Mouse (Mus musculus): ENCODE results near the gene Atp6v1f.
A peak's percentile ranks its signal among the peaks of the same experiment; 100 is the strongest.

The Atp6v1f gene

DNA sequence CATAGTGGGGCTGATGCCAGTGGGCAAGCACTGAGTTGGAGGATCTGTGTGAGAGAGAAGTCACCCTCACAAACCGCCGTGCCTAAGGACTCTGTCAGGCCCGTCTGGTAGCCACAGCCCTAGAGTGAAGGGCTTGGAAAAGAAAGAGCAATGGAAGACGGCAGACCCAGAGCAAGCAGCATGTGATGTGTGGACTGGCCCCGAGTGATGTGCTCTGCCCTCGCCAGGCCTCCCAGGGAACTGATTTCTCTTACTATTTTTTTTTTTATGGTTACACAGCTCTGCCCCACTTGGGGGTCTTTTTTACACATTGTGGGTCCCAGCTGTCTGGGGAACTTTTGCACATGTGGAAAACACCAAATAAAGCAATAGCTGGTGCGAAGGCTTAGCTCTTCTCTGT is 6.0 kb upstream of the Atp6v1f start:
- DNase-seq (ENCODE audit: low spot score) = no peak

DNA sequence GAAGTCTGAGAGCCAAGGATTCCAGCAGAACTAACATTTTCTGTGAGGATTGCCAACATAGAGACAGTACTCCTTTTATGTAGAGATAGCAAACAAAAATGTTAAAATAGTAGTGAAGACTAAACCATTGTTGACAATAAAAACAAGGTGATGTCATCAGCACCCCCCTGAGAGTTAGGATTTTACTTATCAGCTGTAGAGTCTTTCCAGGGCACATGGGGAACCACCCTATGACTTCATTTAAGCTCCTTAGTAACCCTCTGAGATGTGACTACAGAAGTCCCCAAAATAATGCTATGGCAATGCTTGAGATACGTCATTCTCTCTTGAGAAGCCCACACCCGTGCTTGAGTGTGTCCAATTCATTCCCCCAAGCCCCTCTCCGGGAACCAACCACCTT is 4.1 kb upstream of the Atp6v1f start:
- no peak for DNase-seq (ENCODE audit: low spot score)

DNA sequence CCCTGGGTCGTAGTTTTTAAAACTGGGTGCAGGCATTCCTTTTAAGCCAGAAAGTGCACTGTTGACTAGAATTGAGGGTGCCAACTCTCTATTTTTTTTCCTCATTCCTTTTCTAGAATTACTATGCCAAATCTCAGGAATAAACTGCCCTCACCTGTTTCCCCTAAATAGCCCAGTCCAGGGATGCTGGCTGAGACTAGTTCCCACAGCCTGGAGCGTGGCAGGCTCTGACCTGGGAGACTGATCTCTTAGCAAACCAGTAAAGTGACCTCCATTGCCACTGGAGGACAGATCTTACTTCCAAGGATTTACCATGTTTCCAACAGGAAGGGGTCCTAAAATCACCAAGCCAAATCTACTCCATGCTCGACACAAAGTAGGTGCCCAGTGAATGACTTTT is 1.3 kb downstream of the Atp6v1f start:
- DNase-seq (ENCODE audit: low spot score) = no peak

DNA sequence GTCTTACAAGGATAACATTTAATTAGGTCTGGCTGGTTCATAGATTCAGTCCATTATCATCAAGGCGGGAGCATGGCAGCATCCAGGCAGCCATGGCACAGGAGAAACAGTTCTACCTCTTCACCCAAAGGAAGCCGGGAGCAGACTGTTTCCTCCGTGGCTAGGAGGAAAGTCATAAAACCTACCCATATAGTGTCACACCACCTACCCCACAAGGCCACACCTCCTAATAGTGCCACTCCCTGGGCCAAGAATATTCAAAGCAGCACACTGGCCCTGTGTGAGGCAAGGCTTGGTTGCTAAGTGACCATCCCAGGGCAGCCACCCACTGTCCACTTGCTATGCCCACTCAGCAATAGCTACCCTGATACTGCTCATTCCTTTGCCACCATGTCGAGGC is 3.6 kb downstream of the Atp6v1f start, which contains the start of gene Atp6v1fnb:
Atp6v1fnb (plus strand) TSS at position 301 of the 400 bp plus-strand sequence.
- no peak for DNase-seq (ENCODE audit: low spot score)

DNA sequence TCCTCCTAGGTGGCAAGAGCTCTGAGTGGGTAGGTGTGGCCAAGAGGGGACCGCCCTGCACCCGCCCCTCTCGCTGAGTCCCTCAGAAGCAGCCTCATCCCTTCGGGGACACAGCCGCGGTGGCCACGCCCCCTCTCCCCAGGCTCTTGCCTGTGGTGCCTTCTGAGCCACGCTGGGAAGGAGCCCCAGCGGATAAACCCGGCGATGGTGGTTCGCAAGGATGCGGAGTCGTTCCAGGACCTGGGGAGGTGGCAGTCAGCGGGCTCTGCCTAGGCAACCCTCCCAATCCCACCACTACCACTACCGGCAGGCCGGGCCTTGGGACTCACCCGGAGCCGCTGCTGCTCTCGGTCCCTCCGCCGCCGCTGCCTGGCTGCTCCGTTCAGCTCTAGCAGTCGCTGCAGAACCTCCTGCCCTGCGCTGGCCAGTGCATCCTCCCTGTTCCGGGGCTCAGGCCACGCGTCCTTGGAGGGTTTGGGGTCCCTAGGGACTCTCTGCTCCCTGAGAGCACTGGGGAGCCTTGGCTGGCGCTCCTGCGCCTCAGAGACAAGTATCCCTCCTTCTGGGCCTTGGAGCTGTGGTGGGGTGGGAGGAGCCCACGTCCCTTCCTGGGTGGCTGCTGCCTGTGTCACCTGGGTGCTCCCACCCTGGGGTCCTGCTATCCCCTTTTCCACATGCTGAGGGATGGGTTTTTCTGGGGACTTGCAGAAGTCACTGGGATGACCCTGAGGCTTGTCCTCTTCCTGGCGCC is 6.6 kb downstream of the Atp6v1f start:
- peak; percentile 93 for DNase-seq (ENCODE audit: low spot score)

DNA sequence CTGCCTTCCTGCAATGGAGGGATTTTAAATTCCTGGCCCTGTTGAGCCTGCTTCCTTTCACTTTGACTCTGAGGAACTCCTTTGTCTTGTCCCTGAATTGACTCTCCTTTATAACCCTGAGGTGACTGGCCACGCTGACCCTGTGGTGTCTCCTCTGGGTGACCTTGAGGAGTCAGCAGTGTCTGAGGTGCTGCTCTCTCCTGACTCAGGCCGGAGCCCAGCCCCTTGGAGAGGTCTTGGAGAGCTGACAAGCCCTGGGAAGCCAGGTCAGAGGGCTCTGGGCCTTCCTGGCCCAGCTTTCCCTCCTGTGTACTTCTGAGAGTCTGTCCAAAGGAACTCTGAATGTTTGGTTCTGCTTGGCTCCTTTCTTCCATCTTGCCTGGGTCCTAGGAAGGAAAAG is 7.2 kb downstream of the Atp6v1f start:
- no peak for DNase-seq (ENCODE audit: low spot score)

DNA sequence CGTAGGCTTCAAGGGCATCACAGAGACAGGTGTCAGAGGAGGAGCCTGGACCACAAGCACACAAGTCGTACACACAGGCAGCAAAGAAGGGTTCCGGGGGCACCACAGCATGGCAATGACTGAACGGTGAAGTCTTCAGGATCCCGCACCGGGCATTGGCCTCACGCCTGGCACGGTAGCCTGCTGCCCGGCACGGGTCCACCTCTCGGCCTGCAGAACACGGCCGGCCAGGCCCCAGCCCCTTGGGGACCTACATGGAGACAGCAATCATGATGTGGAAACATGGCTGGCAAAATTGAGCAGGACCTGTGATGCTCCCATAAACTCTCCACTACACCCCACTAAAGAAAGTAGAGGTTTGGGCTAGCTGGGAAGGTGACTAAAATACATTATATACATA is 15.2 kb downstream of the Atp6v1f start:
- DNase-seq (ENCODE audit: low spot score) = no peak

DNA sequence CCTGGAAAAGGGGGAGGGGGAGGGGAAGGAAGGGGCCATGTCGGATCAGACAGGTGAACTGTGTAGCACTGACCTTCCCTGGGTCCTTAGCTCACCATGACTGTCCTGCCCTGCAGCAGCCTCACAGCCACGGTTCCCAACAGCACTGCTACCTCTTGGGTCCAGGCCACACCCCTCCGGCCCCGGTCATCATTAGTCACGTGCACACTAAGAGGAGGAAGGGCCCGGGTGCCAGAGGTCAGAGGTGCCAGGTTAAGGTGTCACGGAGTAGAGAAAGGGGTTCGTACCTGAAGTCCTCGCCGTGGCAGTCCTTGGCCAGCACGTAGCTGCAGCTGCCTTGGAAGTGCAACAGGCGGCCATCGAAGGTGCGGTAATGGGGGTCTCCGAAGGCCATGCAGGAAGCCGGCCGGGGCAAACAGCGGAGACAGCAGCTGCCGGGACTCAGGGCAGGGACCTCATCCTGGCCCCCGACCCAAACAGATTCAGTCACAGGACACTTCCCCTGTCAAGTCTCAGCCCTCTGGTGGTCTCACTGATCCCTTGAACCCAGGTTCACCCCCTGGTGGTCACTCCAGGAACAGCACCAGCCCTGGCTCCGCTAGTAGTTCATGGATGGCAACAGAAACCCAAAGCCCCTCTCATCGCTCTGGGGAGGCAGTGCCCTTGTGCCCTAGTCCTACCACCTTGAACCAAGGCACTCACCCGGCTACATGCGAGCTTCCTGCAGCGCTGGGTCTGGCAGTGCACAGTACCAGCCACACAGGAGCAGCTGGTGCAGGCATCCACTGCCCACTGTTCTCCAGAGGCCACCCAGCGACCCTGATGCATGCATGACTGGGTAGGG is 17.4 kb downstream of the Atp6v1f start:
- peak; percentile 48 for DNase-seq (ENCODE audit: low spot score)

DNA sequence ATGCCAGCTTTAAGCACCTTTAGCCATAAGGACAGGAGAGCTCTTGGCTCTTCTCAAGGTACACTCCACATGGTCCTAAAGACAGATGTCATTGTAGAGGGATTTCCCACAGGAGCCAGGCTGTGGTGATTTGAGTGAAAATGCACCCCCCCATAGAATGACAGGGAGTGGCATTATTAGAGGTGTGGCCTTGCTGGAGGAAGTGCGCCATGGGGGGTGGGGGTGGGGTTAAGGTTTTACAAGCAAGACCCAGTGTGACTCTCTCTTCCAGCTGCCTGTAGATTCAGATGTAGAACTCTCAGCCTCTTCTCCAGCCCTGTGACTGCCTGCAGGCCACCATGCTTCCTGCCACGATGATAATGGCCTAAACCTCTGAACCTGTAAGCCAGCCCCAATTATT is 18.4 kb downstream of the Atp6v1f start:
- no peak for DNase-seq (ENCODE audit: low spot score)

DNA sequence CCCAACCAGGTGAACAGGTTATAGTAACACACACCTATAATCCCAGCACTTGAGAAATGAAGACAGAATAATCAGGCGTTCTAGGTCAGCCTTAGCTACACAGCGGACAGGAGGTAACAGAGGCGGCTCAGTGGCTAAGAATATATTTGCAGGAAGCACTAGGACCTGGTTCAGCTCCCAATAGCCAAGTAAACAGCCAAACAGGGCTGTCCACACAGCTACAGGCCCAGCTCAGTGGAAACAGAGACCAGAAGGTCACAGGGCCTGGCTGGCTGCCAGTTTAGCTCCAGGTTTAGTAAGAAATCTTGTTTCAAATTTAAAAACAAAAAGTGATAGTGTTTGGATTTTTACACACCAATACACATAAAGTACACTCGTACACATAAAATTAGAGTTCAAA is 26.6 kb downstream of the Atp6v1f start:
- DNase-seq (ENCODE audit: low spot score) = no peak

DNA sequence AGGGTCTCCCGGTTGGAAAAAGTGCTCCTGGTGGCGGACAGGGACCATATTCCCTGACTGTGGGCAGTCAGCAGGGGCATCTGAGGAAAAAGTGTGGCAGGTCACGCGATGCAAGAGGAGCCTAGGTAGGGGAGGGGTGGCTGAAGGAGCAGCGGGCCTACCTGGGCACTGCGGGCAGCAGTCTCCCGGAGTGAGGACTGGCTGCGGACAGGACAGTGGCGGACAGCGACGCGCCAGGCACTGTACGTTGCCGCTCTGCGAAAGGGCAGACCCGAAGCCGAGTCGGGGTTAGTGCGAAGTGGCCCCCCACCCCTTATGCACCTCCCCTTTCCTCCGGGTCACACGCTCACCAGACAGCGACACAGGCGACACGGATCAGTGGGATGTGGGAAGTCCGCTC is 28.8 kb downstream of the Atp6v1f start:
- DNase-seq (ENCODE audit: low spot score) = no peak

DNA sequence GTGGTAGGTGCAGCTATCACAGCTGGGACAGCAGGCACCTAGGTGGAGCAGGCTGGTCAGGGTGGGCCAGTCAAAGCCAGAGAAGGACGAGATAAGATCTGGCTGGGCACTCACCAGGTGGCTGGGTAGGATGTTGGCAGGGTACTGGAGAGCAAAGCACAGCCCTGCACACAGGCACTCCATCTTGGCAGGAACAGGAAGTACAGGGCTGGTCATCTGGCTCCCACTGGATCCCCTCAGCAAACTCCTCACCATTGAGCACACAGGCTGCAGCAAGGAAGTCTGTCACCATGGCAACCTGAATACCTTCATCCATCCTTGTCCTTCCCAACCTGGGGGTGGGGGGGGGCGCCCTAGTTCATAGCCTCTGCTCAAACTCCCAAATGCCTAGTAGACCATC is 30.3 kb downstream of the Atp6v1f start:
- peak; percentile 18 for DNase-seq (ENCODE audit: low spot score)

DNA sequence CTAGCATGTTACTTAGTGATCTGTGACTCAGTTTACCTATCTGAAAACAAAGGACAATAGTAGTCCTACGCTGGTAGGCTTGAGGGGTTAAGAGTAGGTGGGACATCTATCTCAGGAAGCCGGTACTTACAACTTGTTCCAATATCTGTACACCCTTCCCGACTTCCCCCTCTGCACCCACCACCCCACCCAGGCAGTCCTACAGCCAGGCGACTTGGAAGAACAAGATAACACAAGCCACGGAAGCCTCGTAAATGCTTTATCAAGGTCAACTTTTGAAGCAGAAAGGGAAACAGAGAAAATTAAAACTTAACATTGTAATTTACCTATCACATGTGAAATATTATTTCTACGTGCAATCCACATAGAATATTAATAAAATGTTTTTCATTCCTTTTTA is 32.7 kb downstream of the Atp6v1f start:
- DNase-seq (ENCODE audit: low spot score) = no peak

DNA sequence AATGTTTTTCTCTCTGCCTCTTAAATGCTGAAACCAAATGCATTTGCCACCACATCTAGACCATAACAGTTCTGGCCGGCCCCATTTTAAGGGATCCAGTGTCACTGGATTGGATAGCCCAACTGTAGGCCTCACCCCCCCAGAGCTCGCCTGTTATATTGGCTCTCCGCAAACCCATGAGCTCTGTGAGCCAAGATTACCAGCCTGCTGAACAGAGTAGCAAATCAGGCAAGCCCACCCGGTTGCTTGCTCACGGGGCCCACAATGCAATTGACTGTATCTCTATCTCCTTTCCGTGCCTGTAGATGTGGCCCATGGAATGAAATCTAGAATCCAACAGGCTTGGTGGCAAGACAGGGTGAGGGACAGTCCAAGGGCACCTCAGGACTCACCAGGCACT is 33.3 kb downstream of the Atp6v1f start:
- DNase-seq (ENCODE audit: low spot score) = no peak

DNA sequence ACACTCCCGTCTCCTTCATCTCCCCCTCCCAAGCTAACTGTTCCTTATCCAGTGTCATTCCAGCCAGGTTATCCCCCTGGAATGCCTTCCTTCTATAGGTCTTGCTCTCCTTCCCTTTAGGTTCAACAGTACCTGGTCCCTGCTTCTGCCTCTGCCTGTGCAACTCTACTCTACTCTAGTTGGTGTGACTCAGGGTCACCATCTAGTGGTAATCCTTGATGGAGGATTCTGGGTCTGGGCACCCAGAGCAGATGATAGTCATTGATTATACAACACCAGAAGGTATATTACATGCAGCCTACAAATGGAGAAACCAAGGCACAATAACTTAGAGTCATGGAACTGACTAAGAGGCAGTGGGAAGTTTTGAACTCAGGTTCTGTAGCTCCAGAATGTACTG is 34.1 kb downstream of the Atp6v1f start:
- DNase-seq (ENCODE audit: low spot score) = no peak

DNA sequence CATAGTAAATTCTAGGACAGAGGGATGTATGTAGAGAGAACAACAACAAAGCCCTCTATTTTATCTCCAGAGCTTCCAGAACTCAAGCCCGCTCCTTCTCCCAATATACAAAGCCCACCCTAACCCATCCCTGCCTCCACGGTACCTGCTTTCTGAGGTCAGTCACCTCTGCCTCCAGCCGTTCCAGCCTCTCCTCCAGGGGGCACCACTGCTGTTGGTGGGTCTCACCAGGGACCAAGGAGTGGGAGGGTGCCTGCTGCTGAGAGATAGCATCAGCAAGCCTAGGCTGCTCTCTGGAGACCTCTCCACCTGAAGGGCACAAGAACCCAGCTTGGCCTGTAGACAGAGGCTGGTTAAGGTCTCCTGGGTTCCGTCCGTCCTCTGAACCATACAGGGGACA is 38.0 kb downstream of the Atp6v1f start:
- no peak for DNase-seq (ENCODE audit: low spot score)

DNA sequence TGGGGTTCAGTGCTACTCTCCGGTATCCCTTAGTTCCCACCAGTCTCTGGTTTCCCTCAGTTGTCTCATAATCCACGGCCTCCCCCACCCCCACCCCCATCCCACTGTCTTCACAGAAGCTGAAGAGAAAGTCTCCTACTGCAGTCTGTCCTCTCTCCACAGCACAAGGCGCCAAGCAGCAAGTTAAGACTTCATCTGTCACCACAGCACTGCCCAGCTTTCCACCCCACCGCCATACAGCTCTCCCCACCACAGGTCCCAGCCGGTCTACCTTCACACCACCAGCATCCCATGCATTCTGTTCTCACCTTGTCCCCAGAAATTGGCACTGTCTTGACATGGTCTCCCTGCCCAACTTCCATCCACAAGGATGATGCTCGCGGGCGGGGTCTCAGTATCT is 39.3 kb downstream of the Atp6v1f start:
- DNase-seq (ENCODE audit: low spot score) = no peak

DNA sequence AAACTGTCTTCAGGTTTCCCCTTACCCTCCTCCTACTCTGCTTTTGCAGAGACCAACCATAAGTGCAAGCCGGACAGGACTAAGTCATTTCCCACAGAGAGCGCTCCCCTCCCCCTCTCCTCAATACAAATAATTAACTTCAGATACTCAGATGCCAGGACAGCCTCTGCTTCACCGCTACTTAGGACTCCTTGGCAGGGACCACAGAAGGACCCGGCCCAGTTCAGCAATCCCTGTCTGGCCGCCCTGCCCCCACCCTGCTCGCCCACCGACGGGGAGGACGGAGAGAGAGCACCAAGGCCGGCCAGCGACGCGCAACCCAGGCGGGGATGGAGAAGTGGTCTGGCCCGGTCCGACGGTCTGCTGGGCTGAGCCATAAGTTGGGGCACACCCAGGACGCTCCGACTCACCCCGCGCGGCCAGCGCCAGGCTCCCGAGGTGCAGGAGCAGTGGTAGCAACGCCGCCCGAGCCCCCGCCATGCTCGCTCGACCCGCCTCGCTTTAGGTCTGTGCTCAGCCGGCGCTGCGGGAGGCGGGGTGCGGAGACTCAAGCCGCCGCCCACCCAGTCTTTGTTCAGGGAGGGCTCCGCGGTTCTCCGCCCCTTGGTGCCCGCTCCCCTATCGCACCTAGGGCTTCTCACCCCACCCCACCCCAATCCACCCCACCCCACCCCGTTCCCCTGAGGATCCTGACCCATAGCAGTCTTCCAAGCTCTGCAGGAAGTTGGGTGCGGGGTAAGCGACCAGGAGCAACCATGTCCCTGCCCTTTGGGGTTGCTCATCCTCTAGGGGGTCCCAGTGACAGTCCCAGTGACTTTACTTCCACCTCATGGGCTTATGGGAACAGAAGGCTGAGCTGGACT is 40.2 kb downstream of the Atp6v1f start, which contains the start of gene Kcp:
Kcp (minus strand) TSS at position 506 of the 863 bp plus-strand sequence.
- DNase-seq (ENCODE audit: low spot score) = peak; percentile 41

DNA sequence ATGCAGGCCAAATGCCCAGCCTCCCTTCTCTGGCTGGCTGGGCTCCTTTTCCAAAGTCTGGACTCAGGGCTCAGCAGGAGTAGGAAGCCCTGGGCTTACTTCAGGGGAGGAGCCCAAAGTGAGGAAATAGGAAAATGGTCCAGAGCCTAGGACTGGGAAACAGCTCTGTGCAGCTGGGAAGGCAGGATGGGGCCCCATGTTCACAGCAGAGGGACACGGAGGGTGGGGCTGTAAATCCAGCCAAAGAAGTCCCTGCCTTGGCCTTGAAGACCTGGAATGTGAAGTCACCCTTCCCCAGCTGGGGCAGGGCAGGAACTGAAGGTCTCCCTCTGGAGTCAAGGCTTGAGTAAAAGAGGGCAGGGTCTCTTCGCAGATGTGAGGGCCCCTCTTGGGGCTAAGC is 41.6 kb downstream of the Atp6v1f start:
- DNase-seq (ENCODE audit: low spot score) = no peak

DNA sequence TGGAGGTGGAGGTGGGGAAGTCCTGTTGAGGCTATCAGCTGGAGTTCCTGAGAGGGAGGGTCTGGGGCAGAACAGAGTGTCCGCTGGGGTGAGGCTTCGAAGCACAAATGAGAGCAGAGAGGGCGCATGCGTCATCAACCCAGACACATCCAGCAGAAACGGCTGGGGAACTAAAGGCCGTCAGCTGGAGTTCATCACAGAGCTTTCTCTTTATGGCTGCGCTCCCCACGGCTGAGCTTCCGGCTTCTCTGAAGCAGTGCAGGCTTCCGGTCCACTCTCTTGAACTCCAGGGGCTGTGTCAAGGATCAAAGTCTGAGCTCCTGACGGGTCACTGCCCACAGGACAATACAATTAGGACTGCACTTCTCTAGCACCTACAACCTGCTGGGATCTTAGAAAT is 45.8 kb downstream of the Atp6v1f start:
- peak; percentile 80 for DNase-seq (ENCODE audit: low spot score)

DNA sequence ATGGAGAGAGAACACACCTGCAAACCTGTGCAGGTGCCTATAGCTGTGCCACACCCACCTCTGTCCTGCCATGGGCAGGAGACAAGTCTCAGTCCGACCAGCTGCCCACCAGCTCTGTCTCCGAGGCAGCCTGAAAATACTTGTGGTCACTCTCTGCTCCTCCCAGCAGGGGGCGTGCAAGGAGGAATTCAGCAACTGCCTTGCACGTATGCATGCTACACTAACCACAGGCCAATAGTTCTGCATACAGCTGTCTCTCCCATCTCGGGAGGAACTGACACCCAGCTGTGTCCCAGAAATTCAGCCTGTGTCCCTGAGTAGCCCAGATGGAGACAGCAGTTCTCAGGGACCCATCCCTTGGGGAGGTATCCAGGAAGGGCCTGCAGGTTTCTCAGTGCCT is 49.6 kb downstream of the Atp6v1f start:
- DNase-seq (ENCODE audit: low spot score) = peak; percentile 74
